Comparison of ENCODE assay signal across 8 mouse cellular contexts in the genomic region with DNA sequence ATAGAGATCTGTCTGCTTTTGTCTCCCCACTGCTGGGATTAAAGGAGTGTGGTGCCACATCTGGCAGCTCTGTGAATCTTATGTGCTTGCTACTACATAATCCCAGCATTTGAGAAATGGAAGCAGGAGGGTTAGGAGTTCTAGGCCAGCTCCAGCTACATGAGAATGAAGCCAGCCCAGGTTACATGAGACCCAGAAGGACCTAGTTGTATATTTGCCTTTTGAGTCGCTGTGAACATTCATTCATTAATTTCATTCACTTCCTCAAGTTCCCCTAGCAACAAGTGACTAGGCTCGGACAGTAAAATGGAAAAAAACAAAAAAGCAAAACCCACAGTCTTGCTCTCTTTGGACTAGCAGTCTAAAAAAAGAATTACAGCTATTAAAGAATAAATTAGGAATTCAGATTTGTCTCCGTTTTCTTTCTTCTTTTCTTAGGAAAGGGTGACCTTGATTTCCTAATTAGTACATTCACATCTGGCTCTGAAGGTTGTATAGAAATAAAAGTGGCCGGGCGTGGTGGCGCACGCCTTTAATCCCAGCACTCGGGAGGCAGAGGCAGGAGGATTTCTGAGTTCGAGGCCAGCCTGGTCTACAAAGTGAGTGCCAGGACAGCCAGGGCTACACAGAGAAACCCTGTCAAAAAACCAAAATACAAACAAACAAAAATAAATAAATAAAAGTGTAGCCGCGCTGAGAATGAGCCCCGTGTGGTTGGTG. TPM values are rescaled to one million over a fixed set of nuclear protein-coding genes. Genes with fewer than 3 reads are reported as not detected.
DNase-seq lines count a peak whose midpoint lies in the region; ATAC-seq and TF ChIP-seq lines count a peak whose summit lies in the region.

No protein-coding gene starts in this region.

- H3K9ac ChIP-seq in forebrain, embryonic 16.5 days (replicated peaks; ENCODE audit: low read depth, low read length) = no peak overlapping the region

- H3K27me3 ChIP-seq in E14TG2a.4 (ENCODE audit: insufficient read depth, low read length) = 0 out of 2 replicates have a peak, but pooled peaks cover 6% of the 10 kb centered on the region
- H3K27me3 ChIP-seq in forebrain, embryonic 16.5 days (replicated peaks; ENCODE audit: control insufficient read depth, insufficient read depth, low read length) = no peaks in the 10 kb centered on the region
- H3K27me3 ChIP-seq in midbrain, embryonic 10.5 days (ENCODE audit: low read depth, poor library complexity, severe bottlenecking) = peaks cover 22% of the 10 kb centered on the region

- H3K4me2 ChIP-seq in forebrain, embryonic 16.5 days (ENCODE audit: low read length) = peak overlapping the region; percentile 44

- peaks cover 27% of the 10 kb centered on the region for H3K36me3 ChIP-seq in E14TG2a.4 (ENCODE audit: insufficient read depth, low read length)
- H3K36me3 ChIP-seq in forebrain, embryonic 16.5 days (ENCODE audit: control insufficient read depth, insufficient read depth) = no peaks in the 10 kb centered on the region
- H3K36me3 ChIP-seq in midbrain, embryonic 10.5 days = peaks cover 21% of the 10 kb centered on the region

- peak overlapping the region; percentile 92 for H3K27ac ChIP-seq in forebrain, embryonic 16.5 days (ENCODE audit: low read length)
- peak overlapping the region; percentile 90 for H3K27ac ChIP-seq in midbrain, embryonic 10.5 days (replicated peaks)

- peak; percentile 88 for DNase-seq in heart, adult 11 months
- DNase-seq in heart, postnatal 4 days = no peak
- no peak for DNase-seq in midbrain, embryonic 10.5 days (ENCODE audit: low spot score)
- no peak for DNase-seq in spleen, postnatal 36 days (ENCODE audit: low spot score in 2 of 2)
- no peak for DNase-seq in adrenal gland, postnatal 14 days
- no peak for DNase-seq in gastrocnemius, postnatal 36 days

- WGBS in forebrain, embryonic 16.5 days = 37% methylated on average over 12 of the region's 12 CpGs
- WGBS in midbrain, embryonic 10.5 days = 50% methylated on average over 12 of the region's 12 CpGs

- TF ChIP-seq CTCF in E14TG2a.4 (conservative IDR thresholded peaks at IDR 0.05; ENCODE audit: low read length) = no peak

- no peaks in the 10 kb centered on the region for H3K9me3 ChIP-seq in E14TG2a.4 (ENCODE audit: low read length)
- H3K9me3 ChIP-seq in forebrain, embryonic 16.5 days (ENCODE audit: control insufficient read depth, low read length) = no peaks in the 10 kb centered on the region
- H3K9me3 ChIP-seq in midbrain, embryonic 10.5 days (replicated peaks) = peaks cover 3% of the 10 kb centered on the region; the same call in 1 of the 2 replicates

- H3K4me1 ChIP-seq in E14TG2a.4 (replicated peaks; ENCODE audit: low read depth, low read length) = peaks cover 40% of the 10 kb centered on the region
- peaks cover 10% of the 10 kb centered on the region for H3K4me1 ChIP-seq in forebrain, embryonic 16.5 days (replicated peaks; ENCODE audit: control insufficient read depth, insufficient read depth, low read length)
- H3K4me1 ChIP-seq in midbrain, embryonic 10.5 days = peaks cover 40% of the 10 kb centered on the region

- intact Hi-C loops in gastrocnemius, postnatal 36 days (cut with DNase I) = no loop called here

- H3K4me3 ChIP-seq in E14TG2a.4 (replicated peaks; ENCODE audit: low read length) = peak overlapping the region; percentile 58
- H3K4me3 ChIP-seq in forebrain, embryonic 16.5 days (replicated peaks; ENCODE audit: low read length) = peak overlapping the region; percentile 77
- peak overlapping the region; percentile 81 for H3K4me3 ChIP-seq in midbrain, embryonic 10.5 days

- ATAC-seq in forebrain, embryonic 16.5 days = no peak; the same call in 1 of the 2 replicates

RNA-seq across cellular contexts. Expression of a gene that starts 0.4 kb away (rescaled TPM):
- total RNA-seq in heart, postnatal 4 days (2021) = 10 to 100 TPM; 33.3 to 36.9 TPM
- polyA plus RNA-seq in forebrain, embryonic 16.5 days (2015; fragmentation: Nextera tagmentation; extraction: Ambion mirVana) = 62.0 and 63.1 TPM in 2 replicates
- 44.8 and 48.4 TPM in 2 replicates for polyA plus RNA-seq in midbrain, embryonic 10.5 days (2016; fragmentation: Nextera tagmentation; extraction: Ambion mirVana)
- total RNA-seq in adrenal gland, postnatal 14 days (2021) = 48.3 and 50.0 TPM in 2 replicates
- total RNA-seq in gastrocnemius, postnatal 36 days (2021) = 10 to 100 TPM; 19.8 to 22.4 TPM

RNA-seq across cellular contexts. Expression of a gene that starts 7.2 kb away (rescaled TPM):
- total RNA-seq in heart, postnatal 4 days (2021) = 10 to 100 TPM; 14.0 to 15.7 TPM
- 17.4 and 18.8 TPM in 2 replicates for polyA plus RNA-seq in forebrain, embryonic 16.5 days (2015; fragmentation: Nextera tagmentation; extraction: Ambion mirVana)
- polyA plus RNA-seq in midbrain, embryonic 10.5 days (2016; fragmentation: Nextera tagmentation; extraction: Ambion mirVana) = 48.5 and 52.8 TPM in 2 replicates
- total RNA-seq in adrenal gland, postnatal 14 days (2021) = 5.2 and 6.8 TPM in 2 replicates
- total RNA-seq in gastrocnemius, postnatal 36 days (2021) = under 1 TPM in 1 of 2 experiments, not detected in 1; 0.32 TPM

RNA-seq across cellular contexts. Expression of a gene that starts 8.7 kb away (rescaled TPM):
- not detected for total RNA-seq in heart, postnatal 4 days (2021)
- polyA plus RNA-seq in forebrain, embryonic 16.5 days (2015; fragmentation: Nextera tagmentation; extraction: Ambion mirVana) = not detected in 2 replicates
- not detected in 2 replicates for polyA plus RNA-seq in midbrain, embryonic 10.5 days (2016; fragmentation: Nextera tagmentation; extraction: Ambion mirVana)
- total RNA-seq in adrenal gland, postnatal 14 days (2021) = 0.59 and 1.3 TPM in 2 replicates
- total RNA-seq in gastrocnemius, postnatal 36 days (2021) = not detected

RNA-seq across cellular contexts. Expression of a gene that starts 14.5 kb away (rescaled TPM):
- total RNA-seq in heart, postnatal 4 days (2021) = under 1 TPM; 0.74 to 0.97 TPM
- polyA plus RNA-seq in forebrain, embryonic 16.5 days (2015; fragmentation: Nextera tagmentation; extraction: Ambion mirVana) = 0.16 and 0.20 TPM in 2 replicates
- polyA plus RNA-seq in midbrain, embryonic 10.5 days (2016; fragmentation: Nextera tagmentation; extraction: Ambion mirVana) = 0.67 and 0.69 TPM in 2 replicates
- total RNA-seq in adrenal gland, postnatal 14 days (2021) = 0.37 and 0.83 TPM in 2 replicates
- 1 to 10 TPM; 3.4 to 4.4 TPM for total RNA-seq in gastrocnemius, postnatal 36 days (2021)

RNA-seq across cellular contexts. Expression of a gene that starts 31.3 kb away (rescaled TPM):
- 100 to 1,000 TPM; 104 to 136 TPM for total RNA-seq in heart, postnatal 4 days (2021)
- 10.5 and 13.2 TPM in 2 replicates for polyA plus RNA-seq in forebrain, embryonic 16.5 days (2015; fragmentation: Nextera tagmentation; extraction: Ambion mirVana)
- polyA plus RNA-seq in midbrain, embryonic 10.5 days (2016; fragmentation: Nextera tagmentation; extraction: Ambion mirVana) = 41.6 and 44.5 TPM in 2 replicates
- 84.5 and 88.0 TPM in 2 replicates for total RNA-seq in adrenal gland, postnatal 14 days (2021)
- total RNA-seq in gastrocnemius, postnatal 36 days (2021) = 1,000 to 10,000 TPM; 6,166 to 7,572 TPM
